Mouse (Mus musculus) left cerebral cortex, adult 2 months (tissue): ENCODE results near the gene Cphx2. TPM values are rescaled to one million over a fixed set of nuclear protein-coding genes. Genes with fewer than 3 reads are reported as not detected.
"Not testable (repeated sequence)": the region's sequence is repeated elsewhere in the genome, so short reads cannot be mapped to it uniquely, and the experiment has no call there.

Experiments used
- DNase-seq, 2 experiments: peaks; one replicate each; pipeline ENCODE4 v3.0.0; 2021 to 2022; ENCODE audit warnings: low spot score in 2 of 2, mixed read lengths in 1 of 2; ENCODE audit errors: extremely low spot score in 1 of 2
- H3K27ac ChIP-seq: fragments of 200-600 bp; 2 replicates; pipeline ENCODE4 v1.8.1; 2022
- H3K4me3 ChIP-seq: fragments of 200-600 bp; 2 replicates; pipeline ENCODE4 v1.8.1; 2022
- intact Hi-C: fragments of 180-260 bp; cut with DNase I; formaldehyde crosslinking; loops from one replicate; pipeline ENCODE4 v1.15.1; 2025
- long read RNA-seq, 2 experiments: library from polyadenylated mRNA; stranded (forward); transcript quantifications; one replicate each; pipeline ENCODE4 v2.0.0; 2021; ENCODE audit warnings: borderline mapping rate in 2 of 2
- total RNA-seq, 2 experiments: library from RNA; stranded (reverse); gene quantifications; 2 replicates each; pipeline ENCODE4 v1.2.3; 2021

Gene Cphx2
- total RNA-seq = not detected
- long read RNA-seq, experiment 1 = 0 reads
- long read RNA-seq, experiment 2 = 0 reads

DNA sequence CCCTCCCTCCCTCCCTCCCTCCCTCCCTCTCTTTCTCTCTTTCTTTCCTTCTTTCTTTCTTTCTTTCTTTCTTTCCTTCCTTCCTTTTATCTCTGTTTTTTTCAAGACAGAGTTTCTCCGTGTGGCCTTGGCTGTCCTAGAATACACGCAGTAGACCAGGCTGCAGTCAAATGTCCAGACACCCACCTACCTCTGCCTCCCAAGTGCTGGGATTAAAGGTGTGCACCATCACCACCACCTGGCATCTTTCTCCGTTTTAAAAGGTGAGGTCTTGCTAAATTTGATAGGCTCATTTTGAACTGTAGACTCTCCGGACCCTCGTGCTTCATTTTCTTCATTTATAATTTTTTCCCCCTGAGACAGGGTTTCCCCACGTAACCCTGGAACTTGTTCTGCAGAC lies at the start of gene Cphx2:
Gene Cphx2 (plus strand): TSS at position 301 of the 400 bp plus-strand sequence.
- H3K4me3 ChIP-seq, DNase-seq, intact Hi-C loops, H3K27ac ChIP-seq: not testable (repeated sequence)

DNA sequence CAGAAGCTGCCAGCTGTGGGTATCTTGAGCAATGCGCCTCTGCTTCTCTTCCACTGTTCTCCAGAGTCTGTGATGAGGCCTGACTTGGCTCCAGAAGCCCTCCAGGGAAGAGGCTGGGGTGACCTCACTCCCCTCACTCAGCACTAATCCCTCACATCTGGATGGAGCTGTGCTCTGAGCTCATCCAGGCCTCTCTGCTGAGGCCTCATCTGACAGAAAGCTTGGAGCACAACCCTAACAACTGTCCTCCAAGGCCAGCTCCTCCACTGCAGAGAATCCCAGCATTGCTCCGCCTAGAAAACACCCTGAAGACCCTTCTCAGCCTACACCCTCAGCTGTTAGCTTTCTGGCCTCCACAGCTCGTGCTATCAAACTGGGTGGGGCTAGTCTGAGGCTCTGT lies 47.0 kb upstream of the Cphx2 start:
- H3K4me3 ChIP-seq, intact Hi-C loops, H3K27ac ChIP-seq, DNase-seq: not testable (repeated sequence)

DNA sequence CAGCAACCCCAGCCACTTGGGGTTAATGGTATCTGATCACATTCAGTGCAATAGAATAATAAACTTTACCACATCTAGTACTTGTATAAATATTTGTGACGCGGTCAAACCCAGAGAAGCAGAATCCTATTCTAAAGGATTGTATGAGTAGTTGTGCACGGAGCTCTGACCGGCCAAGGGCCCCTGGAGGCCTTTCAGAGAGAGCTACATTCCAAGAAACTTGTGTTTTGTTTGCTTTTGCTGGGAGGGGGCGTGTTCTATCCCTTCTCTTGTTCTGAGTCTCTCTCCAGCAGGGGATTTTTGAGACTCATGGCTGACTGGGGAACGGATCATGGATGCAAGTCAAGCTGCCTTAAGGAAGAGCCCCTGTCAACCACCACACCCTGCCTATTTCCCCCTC lies 45.9 kb upstream of the Cphx2 start:
- H3K27ac ChIP-seq, H3K4me3 ChIP-seq, DNase-seq, intact Hi-C loops: not testable (repeated sequence)

DNA sequence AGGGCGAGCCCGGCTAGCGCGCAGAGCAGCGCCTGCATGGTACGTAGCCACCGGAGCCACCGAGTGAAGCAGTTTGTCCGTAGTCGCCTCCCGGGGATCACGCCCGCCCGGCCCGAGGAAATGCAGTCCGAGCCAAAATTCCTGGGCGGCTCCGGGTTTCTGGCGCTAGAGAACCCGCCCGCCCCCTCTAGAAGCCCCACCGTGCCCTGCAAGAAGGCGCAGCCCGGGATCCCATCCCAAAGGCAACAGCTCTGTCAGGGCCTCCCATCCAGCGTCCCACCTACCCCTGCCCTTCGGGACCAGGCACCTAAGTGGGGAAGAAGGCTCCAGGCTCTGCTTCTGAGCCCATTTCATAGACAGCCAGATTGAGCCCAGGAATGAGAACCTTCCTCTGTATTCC lies 38.7 kb upstream of the Cphx2 start, which contains the start of gene Gm9780:
Gene Gm9780 (minus strand): TSS at position 101 of the 400 bp plus-strand sequence.
- DNase-seq, H3K4me3 ChIP-seq, intact Hi-C loops, H3K27ac ChIP-seq: not testable (repeated sequence)

DNA sequence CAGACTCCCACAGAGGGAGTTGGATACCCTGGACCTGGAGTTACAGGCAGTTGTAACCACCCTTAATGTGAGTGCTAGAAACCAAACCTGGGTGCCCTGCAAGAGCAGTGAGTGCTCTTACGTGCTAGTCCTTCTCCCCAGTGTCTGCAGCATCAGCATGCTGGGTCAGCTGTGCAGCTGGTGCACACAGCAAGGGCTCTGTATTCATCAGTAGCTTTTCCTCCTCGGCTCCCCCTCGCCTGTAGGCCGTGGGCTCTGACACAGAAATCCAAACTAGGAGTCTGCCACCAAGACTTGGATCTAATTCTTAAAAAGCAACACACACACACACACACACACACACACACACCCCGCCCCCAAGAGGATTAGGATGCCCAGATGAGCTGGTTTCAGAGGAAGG lies 36.3 kb upstream of the Cphx2 start:
- H3K27ac ChIP-seq, intact Hi-C loops, DNase-seq, H3K4me3 ChIP-seq: not testable (repeated sequence)

DNA sequence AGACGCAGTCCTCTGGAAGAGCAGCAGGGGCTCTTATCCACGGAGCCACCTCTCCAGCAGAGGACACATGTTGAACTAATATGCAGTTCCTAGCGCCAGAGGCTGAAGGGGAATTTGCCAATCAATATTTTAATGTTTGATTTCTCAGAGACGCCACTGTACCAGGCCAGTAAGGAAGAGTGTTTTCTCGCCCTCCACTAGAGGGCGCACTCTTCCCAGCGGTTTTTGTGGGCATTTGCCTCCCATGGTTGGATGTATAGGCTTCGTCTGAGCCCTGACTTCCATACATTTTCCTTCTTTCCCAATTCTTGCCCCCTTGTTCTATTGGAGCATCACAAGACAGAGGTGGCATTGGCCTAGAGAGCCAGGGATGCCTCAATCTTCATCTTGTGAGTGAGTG lies 34.3 kb upstream of the Cphx2 start:
- H3K4me3 ChIP-seq, H3K27ac ChIP-seq, DNase-seq, intact Hi-C loops: not testable (repeated sequence)

DNA sequence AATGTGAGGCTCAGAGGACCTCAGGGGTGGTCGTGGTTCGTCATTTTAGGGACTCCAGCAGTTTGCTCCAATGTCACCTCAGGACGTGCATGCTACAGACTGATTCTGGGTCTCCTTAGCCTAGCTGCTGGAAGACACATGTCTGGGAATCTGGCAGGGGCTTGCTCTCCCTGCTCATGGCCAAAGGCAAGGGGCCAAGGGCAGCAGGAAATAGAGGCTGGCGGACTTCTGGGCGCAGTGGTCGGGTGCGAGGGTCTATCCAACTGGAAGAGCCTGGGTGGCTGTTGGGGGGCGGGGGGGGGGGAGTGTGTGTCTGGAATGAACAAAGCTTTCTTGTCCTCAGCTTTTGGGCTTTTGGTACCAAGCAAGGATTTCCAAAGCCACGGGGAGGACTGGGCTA lies 32.5 kb upstream of the Cphx2 start:
- H3K27ac ChIP-seq, intact Hi-C loops, DNase-seq: not testable (repeated sequence)

DNA sequence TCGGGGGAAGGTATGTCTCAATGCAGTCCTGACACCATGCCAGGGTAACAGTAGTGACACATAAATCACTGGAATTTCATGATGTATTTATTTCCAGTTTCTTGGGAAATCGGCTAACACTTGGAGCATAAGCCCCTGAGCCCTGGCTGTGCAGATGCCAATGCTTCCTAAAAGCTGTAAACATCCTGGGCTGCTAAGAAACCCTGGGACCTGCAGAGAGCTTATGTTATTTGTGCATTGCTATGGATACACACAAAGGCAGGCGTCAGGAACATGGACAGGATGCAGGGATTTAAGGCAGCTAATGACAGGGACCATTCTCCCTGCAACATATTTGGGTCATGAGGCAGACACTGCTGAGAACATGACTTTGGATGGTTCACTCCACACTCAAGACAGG lies 23.1 kb upstream of the Cphx2 start:
- not testable (repeated sequence) for DNase-seq

More for the DNA sequence above, 32.5 kb upstream of the Cphx2 start:
- not testable (repeated sequence) for H3K4me3 ChIP-seq

DNA sequence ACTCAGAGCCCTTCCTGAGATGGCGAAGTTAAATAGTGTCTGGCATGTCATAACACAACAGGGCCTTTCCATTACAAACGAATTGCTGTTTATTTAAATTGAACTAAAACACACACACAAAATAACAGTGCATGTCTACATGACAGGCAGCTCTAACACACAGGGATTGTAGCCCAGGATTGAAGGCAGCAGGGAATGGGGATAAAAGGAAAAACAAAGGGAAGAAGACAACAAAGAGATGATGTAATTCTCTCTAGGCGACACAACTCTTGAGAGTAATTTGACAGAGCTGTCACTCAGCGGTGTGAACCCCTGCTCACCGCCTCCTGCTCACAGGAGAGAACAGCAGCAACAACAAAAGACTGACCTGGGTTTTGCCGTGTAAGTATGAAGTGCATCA lies 22.0 kb upstream of the Cphx2 start:
- intact Hi-C loops, H3K4me3 ChIP-seq, DNase-seq, H3K27ac ChIP-seq: not testable (repeated sequence)

More for the DNA sequence above, 23.1 kb upstream of the Cphx2 start:
- H3K27ac ChIP-seq, H3K4me3 ChIP-seq, intact Hi-C loops: not testable (repeated sequence)

DNA sequence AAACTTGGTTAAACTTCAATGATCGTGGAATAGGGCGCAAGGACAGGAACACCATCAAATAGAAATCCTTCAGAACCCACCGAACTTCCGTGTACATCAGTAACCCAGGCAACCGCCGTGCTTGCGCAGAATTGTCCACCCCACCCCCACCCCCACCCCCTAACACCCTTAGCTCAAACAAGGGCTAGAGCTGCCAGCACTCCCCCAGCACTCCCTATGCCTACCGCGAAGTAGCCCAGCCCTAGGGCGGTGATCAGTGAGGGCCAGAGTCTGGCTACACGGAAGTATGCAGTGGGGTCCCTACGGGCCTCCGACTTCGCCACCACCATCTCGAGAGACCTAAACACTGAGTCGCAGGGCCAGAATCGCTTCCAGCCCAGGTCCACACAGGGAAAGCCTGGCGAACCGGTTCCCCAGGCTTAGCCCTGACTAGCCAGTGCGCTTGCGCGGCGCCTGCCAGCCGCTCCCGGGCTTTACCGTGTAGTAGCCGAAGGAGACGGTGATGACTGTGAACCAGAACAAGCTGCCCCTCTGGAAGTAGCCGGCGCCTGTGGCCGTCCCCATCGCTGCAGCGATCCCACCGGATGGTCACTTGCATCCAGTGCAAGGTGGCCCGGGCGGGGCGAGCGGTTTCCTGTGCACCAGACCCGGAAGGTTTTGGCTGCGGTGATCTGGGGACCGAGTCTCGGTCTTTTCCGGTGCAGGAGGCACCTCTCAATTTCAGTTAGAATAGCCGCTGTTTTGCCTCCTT lies 14.6 kb upstream of the Cphx2 start:
- intact Hi-C loops, H3K27ac ChIP-seq, H3K4me3 ChIP-seq, DNase-seq: not testable (repeated sequence)

DNA sequence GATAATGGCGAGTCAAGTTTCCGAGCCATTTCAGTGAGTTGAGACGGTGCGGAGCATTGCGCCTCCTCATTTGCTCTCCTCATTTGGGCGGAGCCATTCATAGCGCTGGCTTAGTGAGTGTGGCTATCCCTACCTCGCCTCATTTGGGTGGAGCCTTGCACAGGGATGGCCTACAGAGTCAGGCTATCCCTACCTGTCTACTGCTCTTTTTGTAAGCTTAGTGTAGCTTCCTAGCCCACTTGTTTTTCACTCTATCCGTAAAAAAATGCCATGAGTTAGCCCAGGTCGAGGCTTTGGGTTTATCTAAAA lies 14.0 kb upstream of the Cphx2 start, which contains the start of gene Tmem254c:
Gene Tmem254c (minus strand): TSS at position 31 of the 309 bp plus-strand sequence.
- H3K27ac ChIP-seq, DNase-seq, H3K4me3 ChIP-seq, intact Hi-C loops: not testable (repeated sequence)

DNA sequence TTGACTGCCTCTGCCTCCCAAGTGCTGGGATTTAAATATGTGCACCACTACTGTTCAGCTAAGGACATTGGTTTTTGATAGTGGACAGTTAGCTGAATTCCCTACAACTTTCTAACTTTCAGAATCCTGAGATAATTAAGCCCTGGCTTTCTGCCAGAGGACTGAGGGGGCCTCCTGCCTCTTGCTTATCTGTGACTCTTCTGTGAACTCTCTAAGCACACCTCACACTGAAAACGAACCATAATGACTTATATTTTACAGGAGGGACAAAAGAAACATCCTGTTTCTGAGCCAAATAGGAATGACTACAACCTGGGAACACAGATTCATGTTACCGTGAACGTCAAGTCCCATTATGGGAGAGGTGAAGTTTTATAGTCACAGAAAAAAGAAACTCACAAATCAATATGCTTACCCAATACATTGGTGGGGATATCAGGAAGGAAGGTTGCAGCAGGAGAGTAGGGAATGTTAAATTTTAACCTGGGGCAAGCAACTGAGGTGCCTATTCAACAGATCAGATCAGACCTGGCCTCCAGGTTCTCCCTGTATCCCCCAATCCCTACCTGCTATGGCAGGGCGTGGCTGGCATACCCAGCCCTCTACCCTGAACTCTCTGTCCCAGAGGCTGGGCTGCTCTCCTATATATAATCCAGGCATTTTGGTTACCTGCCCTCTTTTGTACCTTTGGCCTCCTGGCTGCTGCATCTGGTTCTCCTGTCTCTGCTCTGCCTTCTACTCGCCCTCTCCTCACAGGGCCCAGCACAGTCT lies 4.5 kb upstream of the Cphx2 start:
- H3K4me3 ChIP-seq, H3K27ac ChIP-seq, DNase-seq, intact Hi-C loops: not testable (repeated sequence)

DNA sequence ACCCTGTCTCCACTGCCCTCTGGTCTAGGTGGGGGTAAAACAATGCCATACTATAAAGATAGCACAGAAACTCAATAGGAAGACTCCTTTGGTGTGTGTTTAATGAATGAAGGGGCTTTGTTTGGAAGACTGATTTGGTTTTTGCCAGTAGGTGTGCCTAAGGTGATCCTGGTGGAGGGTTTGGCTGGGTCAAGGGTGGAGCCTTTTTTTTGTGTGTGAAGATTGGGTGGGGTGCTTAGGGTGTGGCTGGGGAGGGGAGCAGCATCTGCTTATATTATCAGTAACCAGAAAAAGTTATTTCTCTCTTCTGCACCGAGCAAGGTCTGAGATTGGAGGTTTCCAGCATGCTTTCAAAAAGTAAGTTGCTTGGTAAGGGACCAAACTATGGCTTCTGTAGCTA lies 681 bp downstream of the Cphx2 start, which contains the start of gene Cphx3:
Gene Cphx3 (plus strand): TSS at position 301 of the 400 bp plus-strand sequence.
- intact Hi-C loops, H3K4me3 ChIP-seq, H3K27ac ChIP-seq, DNase-seq: not testable (repeated sequence)

DNA sequence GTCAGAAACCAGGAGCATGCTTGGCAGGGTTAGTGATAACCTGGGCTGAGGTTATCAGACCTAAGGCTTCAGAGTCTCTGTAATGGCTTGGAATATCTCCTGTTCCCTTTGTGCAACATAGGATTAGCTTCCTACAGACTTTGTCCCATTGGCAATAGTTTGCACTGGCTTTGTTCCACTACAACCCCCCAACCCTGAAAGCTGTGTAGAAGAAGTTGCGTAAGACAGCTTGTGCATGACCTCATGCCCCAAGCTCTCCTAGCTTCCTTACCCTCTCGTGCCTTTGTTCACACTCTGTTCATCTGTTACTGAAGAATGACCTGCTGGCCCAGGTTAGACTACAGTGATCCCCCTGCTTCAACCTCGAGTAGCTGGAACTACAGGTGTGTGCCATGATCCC lies 16.3 kb downstream of the Cphx2 start:
- intact Hi-C loops = not testable (repeated sequence)

DNA sequence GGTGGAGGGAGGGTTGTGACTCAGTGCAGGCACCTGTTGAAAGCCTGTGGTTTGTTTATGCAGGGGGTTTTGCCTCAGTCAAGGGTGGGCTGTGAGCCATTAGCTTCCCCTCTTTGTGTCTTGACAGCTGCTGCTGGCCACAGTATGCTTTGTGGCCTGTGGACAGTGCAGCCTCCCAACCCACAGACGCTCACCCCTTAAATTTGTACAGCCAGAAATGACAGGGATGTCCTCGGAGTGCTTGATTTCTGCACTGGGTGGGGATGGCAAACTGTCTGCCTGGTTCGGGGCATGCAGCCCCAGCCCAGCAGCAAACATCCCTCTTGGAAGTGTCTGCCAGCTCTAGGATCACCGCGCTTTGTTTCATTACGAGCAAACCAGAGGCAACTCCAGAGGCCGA lies 36.8 kb downstream of the Cphx2 start, which contains the start of gene Duxbl2:
Gene Duxbl2 (plus strand): TSS at position 200 of the 400 bp plus-strand sequence.
- intact Hi-C loops, H3K4me3 ChIP-seq, H3K27ac ChIP-seq, DNase-seq: not testable (repeated sequence)

More for the DNA sequence above, 16.3 kb downstream of the Cphx2 start:
- H3K4me3 ChIP-seq, H3K27ac ChIP-seq, DNase-seq: not testable (repeated sequence)

DNA sequence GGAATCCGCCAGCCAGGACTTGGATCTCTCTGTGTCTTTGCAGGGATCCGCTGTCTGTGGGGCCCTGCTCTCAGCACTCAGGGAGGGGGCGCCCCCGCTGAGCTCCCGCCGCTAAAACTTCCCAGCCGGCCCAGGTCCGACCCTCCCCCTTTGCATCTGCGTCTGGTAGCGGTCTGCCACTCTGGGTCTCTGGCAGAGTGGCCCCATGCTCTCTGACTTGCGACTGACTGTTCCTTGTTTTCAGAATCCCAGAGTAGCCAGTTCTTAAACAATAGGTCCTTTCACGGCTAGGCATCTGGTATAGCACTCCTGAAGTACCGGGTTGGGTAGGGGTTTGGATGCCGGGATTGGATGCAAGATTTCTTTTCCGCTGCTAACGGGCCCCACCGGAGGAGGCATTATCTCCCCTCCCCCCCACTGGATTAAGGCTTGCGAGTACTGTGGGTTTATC lies 37.3 kb downstream of the Cphx2 start:
- H3K4me3 ChIP-seq, intact Hi-C loops, H3K27ac ChIP-seq, DNase-seq: not testable (repeated sequence)

DNA sequence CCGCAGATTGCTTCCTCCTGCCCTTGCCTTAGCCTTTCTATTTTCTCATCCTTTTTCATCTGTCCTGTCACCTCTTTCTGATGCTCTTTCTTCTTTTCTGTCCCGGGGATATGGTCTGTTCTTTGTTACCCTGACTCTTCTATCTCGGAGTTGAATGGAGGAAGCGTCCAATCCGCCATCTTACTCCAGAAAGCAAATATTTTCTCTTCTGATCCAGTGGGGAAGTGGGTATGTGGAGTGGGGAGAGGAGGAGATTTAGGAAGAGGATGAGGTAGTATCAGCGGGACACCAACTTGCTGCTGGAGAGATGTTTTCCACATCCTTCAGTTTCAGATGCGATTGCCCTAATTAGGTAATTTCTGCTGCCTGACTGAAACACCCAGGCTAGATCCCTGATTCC lies 37.8 kb downstream of the Cphx2 start:
- H3K4me3 ChIP-seq, DNase-seq, intact Hi-C loops, H3K27ac ChIP-seq: not testable (repeated sequence)
